ENCODE assay signal across 7 mouse cellular contexts in genomic region chr6:106799333-106800226, GRCm38 (mm10). TPM values are rescaled to one million over a fixed set of nuclear protein-coding genes. Genes with fewer than 3 reads are reported as not detected.
A peak's percentile ranks its signal among the peaks of the same experiment; 100 is the strongest.
DNase-seq lines count a peak whose midpoint lies in the region; ATAC-seq lines count a peak whose summit lies in the region.

Gene Crbn (minus strand): TSS chr6:106800077.

- H3K4me1 ChIP-seq in embryonic facial prominence, embryonic 11.5 days (ENCODE audit: control insufficient read depth, insufficient read depth, low read length), result no peaks in the 10 kb centered on the region; the same call in none of the 2 replicates
- peaks cover 5% of the 10 kb centered on the region; the same call in 1 of the 2 replicates for H3K4me1 ChIP-seq in limb, embryonic 11.5 days (ENCODE audit: control insufficient read depth, insufficient read depth, low read length)
- peaks cover 4% of the 10 kb centered on the region for H3K4me1 ChIP-seq in midbrain, embryonic 14.5 days (ENCODE audit: control insufficient read depth, insufficient read depth, low read length)

- 2% methylated on average over 56 of the region's 57 CpGs for WGBS in embryonic facial prominence, embryonic 11.5 days
- WGBS in limb, embryonic 11.5 days, result 2% methylated on average over 56 of the region's 57 CpGs
- 2% methylated on average over 57 of the region's 57 CpGs for WGBS in midbrain, embryonic 14.5 days

- peak within 1 kb of the TSS; percentile 82 for H3K4me2 ChIP-seq in embryonic facial prominence, embryonic 11.5 days (ENCODE audit: low read depth, low read length)
- peak within 1 kb of the TSS; percentile 67 for H3K4me2 ChIP-seq in limb, embryonic 11.5 days (ENCODE audit: low read depth, severe bottlenecking)
- peak within 1 kb of the TSS; percentile 60 for H3K4me2 ChIP-seq in midbrain, embryonic 14.5 days (ENCODE audit: low read length)

- H3K27ac ChIP-seq in embryonic facial prominence, embryonic 11.5 days (replicated peaks; ENCODE audit: low read depth, low read length), result no peak within 1 kb of the TSS
- no peak within 1 kb of the TSS for H3K27ac ChIP-seq in limb, embryonic 11.5 days (replicated peaks; ENCODE audit: low read depth, low read length)
- no peak within 1 kb of the TSS for H3K27ac ChIP-seq in midbrain, embryonic 14.5 days (replicated peaks; ENCODE audit: low read depth, low read length)

- DNase-seq in adrenal gland, postnatal 14 days, result peak; percentile 96
- peak; percentile 91 for DNase-seq in embryonic facial prominence, embryonic 11.5 days (ENCODE audit: low spot score)
- DNase-seq in heart, adult 11 months, result peak; percentile 99
- peak; percentile 94 for DNase-seq in kidney, adult 18-20 months
- peak; percentile 93 for DNase-seq in limb, embryonic 11.5 days (ENCODE audit: low spot score)
- peak; percentile 96 for DNase-seq in midbrain, embryonic 14.5 days
- peak; percentile 83 to 95 for DNase-seq in spleen, adult 18-20 months

- H3K9ac ChIP-seq in embryonic facial prominence, embryonic 11.5 days (replicated peaks; ENCODE audit: low read length), result peak within 1 kb of the TSS; percentile 67
- peak within 1 kb of the TSS; percentile 56 for H3K9ac ChIP-seq in limb, embryonic 11.5 days (ENCODE audit: low read length)
- peak within 1 kb of the TSS; percentile 67 for H3K9ac ChIP-seq in midbrain, embryonic 14.5 days (replicated peaks; ENCODE audit: low read length)

- H3K36me3 ChIP-seq in embryonic facial prominence, embryonic 11.5 days (replicated peaks; ENCODE audit: control insufficient read depth, insufficient read depth, low read depth, low read length), result no peaks in the 10 kb centered on the region; the same call in 1 of the 2 replicates
- no peaks in the 10 kb centered on the region for H3K36me3 ChIP-seq in limb, embryonic 11.5 days (ENCODE audit: control insufficient read depth, insufficient read depth, low read length)
- H3K36me3 ChIP-seq in midbrain, embryonic 14.5 days (ENCODE audit: control insufficient read depth, insufficient read depth, low read length), result peaks cover 10% of the 10 kb centered on the region

- peak; percentile 94 for ATAC-seq in embryonic facial prominence, embryonic 11.5 days (replicated peaks; ENCODE audit: insufficient number of reproducible peaks, low FRiP score, low TSS enrichment, low read depth)
- peak; percentile 93 for ATAC-seq in limb, embryonic 11.5 days (ENCODE audit: insufficient number of reproducible peaks, low FRiP score, low TSS enrichment, low read depth)
- peak; percentile 96 for ATAC-seq in midbrain, embryonic 14.5 days (ENCODE audit: low FRiP score, low TSS enrichment)

- H3K9me3 ChIP-seq in embryonic facial prominence, embryonic 11.5 days (replicated peaks; ENCODE audit: control insufficient read depth, low read length), result no peaks in the 10 kb centered on the region
- no peaks in the 10 kb centered on the region for H3K9me3 ChIP-seq in limb, embryonic 11.5 days (ENCODE audit: control insufficient read depth, low read length)
- H3K9me3 ChIP-seq in midbrain, embryonic 14.5 days (ENCODE audit: control insufficient read depth, low read length), result no peaks in the 10 kb centered on the region

- H3K27me3 ChIP-seq in embryonic facial prominence, embryonic 11.5 days (ENCODE audit: control insufficient read depth, insufficient read depth, low read length), result no peaks in the 10 kb centered on the region
- H3K27me3 ChIP-seq in limb, embryonic 11.5 days (ENCODE audit: control insufficient read depth, insufficient read depth, low read length), result no peaks in the 10 kb centered on the region
- no peaks in the 10 kb centered on the region for H3K27me3 ChIP-seq in midbrain, embryonic 14.5 days (ENCODE audit: control insufficient read depth, insufficient read depth, low read length)

- peak within 1 kb of the TSS; percentile 83 for H3K4me3 ChIP-seq in embryonic facial prominence, embryonic 11.5 days (ENCODE audit: low read depth, low read length)
- H3K4me3 ChIP-seq in limb, embryonic 11.5 days (ENCODE audit: low read depth, low read length), result peak within 1 kb of the TSS; percentile 59
- peak within 1 kb of the TSS; percentile 64 for H3K4me3 ChIP-seq in midbrain, embryonic 14.5 days (replicated peaks; ENCODE audit: low read depth, low read length)

RNA-seq across cellular contexts. Expression of gene Crbn, which starts in this region (rescaled TPM):
- total RNA-seq in adrenal gland, postnatal 14 days (2021), result 50.4 and 56.1 TPM in 2 replicates
- polyA plus RNA-seq in embryonic facial prominence, embryonic 11.5 days (2014; fragmentation: Nextera tagmentation; extraction: Ambion mirVana), result 55.6 and 57.3 TPM in 2 replicates
- polyA plus RNA-seq in limb, embryonic 11.5 days (2014; fragmentation: Nextera tagmentation; extraction: Ambion mirVana), result 46.0 and 47.3 TPM in 2 replicates
- polyA plus RNA-seq in midbrain, embryonic 14.5 days (2014; fragmentation: Nextera tagmentation; extraction: Ambion mirVana), result 58.3 and 72.8 TPM in 2 replicates
